Comparison of ENCODE assay signal across 24 mouse cellular contexts in genomic region chr9:57992060-57992459, GRCm38 (mm10). TPM values are rescaled to one million over a fixed set of nuclear protein-coding genes. Genes with fewer than 3 reads are reported as not detected.
"Had no signal": no experiment of that assay in that cellular context is flagged by ENCODE, and none has a peak within 500 bp of the region (broad histone marks: within the 10 kb centered on the region; RNA-seq: fewer than 3 reads in every experiment).

No protein-coding gene starts in this region.

- H3K27ac ChIP-seq: gastrocnemius, adult 2 months; heart, embryonic 10.5 days; hindbrain, embryonic 10.5 days; hindbrain, embryonic 12.5 days; hindbrain, embryonic 14.5 days; intestine, embryonic 15.5 days; layer of hippocampus, adult 2 months; left cerebral cortex, adult 2 months; limb, embryonic 13.5 days; limb, embryonic 15.5 days had no signal

- ATAC-seq: inflammation-experienced regulatory T-cells, adult 6 months; intestine, embryonic 15.5 days; intestine, postnatal 0 days had no signal

- DNase-seq: gastrocnemius, adult 2 months; gastrocnemius, postnatal 10 days; gastrocnemius, postnatal 25 days; heart, adult 18-20 months; heart, postnatal 10 days; heart, postnatal 4 days; kidney, adult 18-20 months; kidney, adult 8-10 months; kidney, postnatal 10 days; kidney, postnatal 25 days; kidney, postnatal 4 days had no signal

- H3K4me3 ChIP-seq: gastrocnemius, adult 2 months; heart, embryonic 10.5 days; heart, embryonic 12.5 days; hindbrain, embryonic 10.5 days; hindbrain, embryonic 12.5 days; intestine, embryonic 15.5 days; layer of hippocampus, adult 2 months; left cerebral cortex, adult 2 months; limb, embryonic 13.5 days; limb, embryonic 15.5 days had no signal

- H3K36me3 ChIP-seq: heart, embryonic 10.5 days; heart, embryonic 12.5 days; hindbrain, embryonic 10.5 days; hindbrain, embryonic 12.5 days; intestine, embryonic 15.5 days; limb, embryonic 13.5 days; limb, embryonic 15.5 days had no signal

- H3K4me1 ChIP-seq: heart, embryonic 12.5 days; intestine, embryonic 15.5 days had no signal

RNA-seq across cellular contexts. Expression of gene Cyp11a1, which starts 14.2 kb away (rescaled TPM):
- polyA plus RNA-seq: heart, embryonic 12.5 days; hindbrain, embryonic 10.5 days; liver, adult 2 months had no signal
